Mouse (Mus musculus): ENCODE measurements around the gene Olfr310. TPM values are rescaled to one million over a fixed set of nuclear protein-coding genes. Genes with fewer than 3 reads are reported as not detected.

Olfr310 gene
- not detected in 2 replicates for polyA plus RNA-seq (2016; fragmentation: Nextera tagmentation; extraction: Ambion mirVana)

- 79% methylated on average over 1 of the region's 1 CpGs for WGBS
- no peak for ATAC-seq (ENCODE audit: low FRiP score, low read depth)
- Histone ChIP-seq H3K4me1 (no peaks in the 10 kb centered on the region), H3K9me3 (no peaks in the 10 kb centered on the region), H3K9ac (replicated peaks) (no peak within 1 kb of the TSS), H3K27ac (replicated peaks) (no peak within 1 kb of the TSS), H3K4me2 (replicated peaks) (no peak within 1 kb of the TSS), H3K27me3 (no peaks in the 10 kb centered on the region), H3K4me3 (no peak within 1 kb of the TSS), H3K36me3 (no peaks in the 10 kb centered on the region)
Observed at GRCm38 (mm10) chr7:86277072-86277471, at the start of gene Olfr310. TSS of gene Olfr310 (minus strand) at chr7:86277172.

GRCm38 (mm10) chr7:86325530-86325929 is 48.6 kb upstream of the Olfr310 start, which contains the start of gene Olfr308:
TSS of gene Olfr308 (minus strand) at chr7:86325630.
- Histone ChIP-seq H3K36me3 (no peaks in the 10 kb centered on the region), H3K4me1 (no peaks in the 10 kb centered on the region), H3K27me3 (no peaks in the 10 kb centered on the region), H3K4me3 (no peak within 1 kb of the TSS), H3K9me3 (no peaks in the 10 kb centered on the region), H3K27ac (replicated peaks) (no peak within 1 kb of the TSS), H3K4me2 (replicated peaks) (no peak within 1 kb of the TSS), H3K9ac (replicated peaks) (no peak within 1 kb of the TSS)
- no peak for ATAC-seq (ENCODE audit: low FRiP score, low read depth)

- no peak overlapping the region for H3K27ac ChIP-seq (replicated peaks)
- no peaks in the 10 kb centered on the region for H3K36me3 ChIP-seq
- no peaks in the 10 kb centered on the region for H3K4me1 ChIP-seq
- no peaks in the 10 kb centered on the region for H3K9me3 ChIP-seq
- no peak for ATAC-seq (ENCODE audit: low FRiP score, low read depth)
- WGBS: 96% methylated on average over 2 of the region's 2 CpGs
- H3K4me2 ChIP-seq (replicated peaks): no peak overlapping the region
- no peak overlapping the region for H3K9ac ChIP-seq (replicated peaks)
- no peak overlapping the region for H3K4me3 ChIP-seq
- H3K27me3 ChIP-seq: no peaks in the 10 kb centered on the region
Observed at GRCm38 (mm10) chr7:86321323-86321722, 44.4 kb upstream of the Olfr310 start.

- H3K27me3 ChIP-seq: no peaks in the 10 kb centered on the region
- H3K4me2 ChIP-seq (replicated peaks): no peak within 1 kb of the TSS
- H3K36me3 ChIP-seq: no peaks in the 10 kb centered on the region
- 69% methylated on average over 2 of the region's 2 CpGs for WGBS
- no peaks in the 10 kb centered on the region for H3K4me1 ChIP-seq
- H3K4me3 ChIP-seq: no peak within 1 kb of the TSS
- ATAC-seq (ENCODE audit: low FRiP score, low read depth): no peak
- no peaks in the 10 kb centered on the region for H3K9me3 ChIP-seq
- H3K9ac ChIP-seq (replicated peaks): no peak within 1 kb of the TSS
- no peak within 1 kb of the TSS for H3K27ac ChIP-seq (replicated peaks)
Observed at GRCm38 (mm10) chr7:86313608-86314007, 36.6 kb upstream of the Olfr310 start, which contains the start of gene Olfr309. TSS of gene Olfr309 (minus strand) at chr7:86313708.

GRCm38 (mm10) chr7:86246208-86246607 is 30.8 kb downstream of the Olfr310 start, which contains the start of gene Vmn2r76:
TSS of gene Vmn2r76 (minus strand) at chr7:86246308.
- no peaks in the 10 kb centered on the region for H3K9me3 ChIP-seq
- no peak within 1 kb of the TSS for H3K4me3 ChIP-seq
- no peaks in the 10 kb centered on the region for H3K4me1 ChIP-seq
- no peaks in the 10 kb centered on the region for H3K36me3 ChIP-seq
- H3K9ac ChIP-seq (replicated peaks): no peak within 1 kb of the TSS
- ATAC-seq (ENCODE audit: low FRiP score, low read depth): no peak
- no peak within 1 kb of the TSS for H3K27ac ChIP-seq (replicated peaks)
- no peak within 1 kb of the TSS for H3K4me2 ChIP-seq (replicated peaks)
- WGBS: 71% methylated on average over 1 of the region's 1 CpGs
- H3K27me3 ChIP-seq: no peaks in the 10 kb centered on the region

Small RNAs within 50 kb of the gene (microRNA-seq; reads per million reads assigned to microRNA genes)
- gene Gm23192: not detected

Other genes starting within 250 kb of the Olfr310 start
- not detected in 2 replicates for gene Vmn2r75, start 105.4 kb downstream of the Olfr310 start, polyA plus RNA-seq (2016; fragmentation: Nextera tagmentation; extraction: Ambion mirVana)
- gene Vmn2r76, start 30.9 kb downstream of the Olfr310 start, polyA plus RNA-seq (2016; fragmentation: Nextera tagmentation; extraction: Ambion mirVana): not detected in 2 replicates
- not detected in 2 replicates for gene Olfr309, start 36.5 kb upstream of the Olfr310 start, polyA plus RNA-seq (2016; fragmentation: Nextera tagmentation; extraction: Ambion mirVana)
- not detected in 2 replicates for gene Olfr308, start 48.5 kb upstream of the Olfr310 start, polyA plus RNA-seq (2016; fragmentation: Nextera tagmentation; extraction: Ambion mirVana)
- not detected in 2 replicates for gene Olfr307, start 60.4 kb upstream of the Olfr310 start, polyA plus RNA-seq (2016; fragmentation: Nextera tagmentation; extraction: Ambion mirVana)
- not detected in 2 replicates for gene Olfr305, start 89.8 kb upstream of the Olfr310 start, polyA plus RNA-seq (2016; fragmentation: Nextera tagmentation; extraction: Ambion mirVana)
- not detected in 2 replicates for gene Olfr304, start 109.5 kb upstream of the Olfr310 start, polyA plus RNA-seq (2016; fragmentation: Nextera tagmentation; extraction: Ambion mirVana)
- not detected in 2 replicates for gene Olfr303, start 120.6 kb upstream of the Olfr310 start, polyA plus RNA-seq (2016; fragmentation: Nextera tagmentation; extraction: Ambion mirVana)
- not detected in 2 replicates for gene Olfr301, start 126.7 kb upstream of the Olfr310 start, polyA plus RNA-seq (2016; fragmentation: Nextera tagmentation; extraction: Ambion mirVana)
- not detected in 2 replicates for gene Olfr299, start 182.7 kb upstream of the Olfr310 start, polyA plus RNA-seq (2016; fragmentation: Nextera tagmentation; extraction: Ambion mirVana)
- not detected in 2 replicates for gene Olfr298, start 215.3 kb upstream of the Olfr310 start, polyA plus RNA-seq (2016; fragmentation: Nextera tagmentation; extraction: Ambion mirVana)
- gene Olfr297, start 242.8 kb upstream of the Olfr310 start, polyA plus RNA-seq (2016; fragmentation: Nextera tagmentation; extraction: Ambion mirVana): not detected in 2 replicates